Mouse (Mus musculus) heart, postnatal 14 days (tissue): Measurements from ENCODE around the gene Fibin. TPM values are rescaled to one million over a fixed set of nuclear protein-coding genes. Genes with fewer than 3 reads are reported as not detected.

Source experiments
- DNase-seq, 2 experiments: peaks; one replicate each; pipeline ENCODE4 v3.0.0; 2021 to 2022
- intact Hi-C: fragments of 180-260 bp; cut with DNase I; formaldehyde crosslinking; loops from one replicate; pipeline ENCODE4 v1.15.1; 2025
- total RNA-seq, 2 experiments: library from RNA; stranded (reverse); gene quantifications; 2 replicates each; pipeline ENCODE4 v1.2.3; 2021

Gene Fibin
- total RNA-seq, 2 experiments from 2014 or later: 7.8 to 9.4 TPM

DNA sequence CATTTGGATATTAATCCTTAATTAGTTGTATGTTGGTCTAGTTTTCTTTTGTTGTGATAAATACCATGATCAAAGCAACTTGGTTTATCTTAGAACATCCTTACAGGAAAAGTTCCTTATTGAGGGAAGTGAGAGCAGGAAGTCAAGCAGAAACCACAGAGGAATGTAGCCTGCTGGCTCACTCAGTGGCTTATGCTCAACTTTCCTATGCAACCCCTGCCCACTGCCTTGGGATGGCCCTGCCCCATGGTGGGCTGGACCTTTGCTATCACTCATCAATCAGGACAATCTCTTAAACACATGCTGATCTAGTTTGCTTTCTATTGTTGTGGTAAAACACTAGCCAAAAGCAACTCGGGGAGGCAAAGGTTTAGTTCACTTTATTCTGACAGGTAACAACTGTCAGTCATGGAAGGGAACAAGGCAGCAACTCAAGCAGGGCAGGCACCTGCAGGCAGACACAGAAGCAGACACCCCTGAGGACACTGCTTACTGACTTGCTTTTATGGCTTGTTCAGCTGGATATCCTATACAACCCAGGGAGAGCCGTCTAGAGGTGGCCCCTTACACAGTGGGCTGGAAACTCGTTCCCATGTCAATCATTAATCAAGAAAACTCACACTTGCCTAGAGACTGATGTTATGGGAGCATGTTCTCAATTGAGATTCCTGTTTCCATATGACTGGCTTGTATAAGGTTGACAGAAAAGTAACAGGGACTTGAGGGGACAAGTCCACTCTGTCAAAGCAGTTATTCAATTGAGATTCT lies 46.7 kb downstream of the Fibin start:
- intact Hi-C loops: no loop called here
- DNase-seq: no peak

DNA sequence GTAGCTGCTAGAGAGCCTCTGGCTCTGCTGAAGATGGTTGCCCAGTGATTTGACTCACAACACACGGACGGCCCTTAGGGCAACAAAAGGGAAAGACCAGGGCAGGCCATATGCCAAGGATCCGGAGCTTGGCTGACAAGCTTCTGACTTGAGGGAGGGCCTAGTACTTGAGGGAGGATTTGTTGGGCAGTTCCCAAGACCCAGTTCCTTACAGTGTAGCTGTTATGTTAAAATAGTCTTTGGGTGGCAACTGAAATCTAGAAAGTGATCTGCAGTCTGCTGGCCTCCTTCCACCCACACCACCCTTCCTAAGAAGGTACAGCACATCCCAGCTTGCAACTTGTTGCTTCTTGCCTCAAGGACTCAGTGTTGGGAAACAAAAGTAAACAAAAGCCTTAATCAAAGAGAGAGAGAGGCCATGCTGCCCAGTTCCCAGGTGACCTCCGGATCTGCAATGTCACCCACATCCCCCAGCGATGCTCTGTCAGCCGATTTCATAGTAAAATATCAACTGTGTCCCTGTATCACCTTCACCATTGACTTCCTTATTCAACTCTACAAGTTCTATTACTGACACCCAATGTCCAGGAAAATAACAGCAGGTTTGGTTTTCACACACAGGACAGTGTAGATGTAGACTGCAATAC lies 48.4 kb downstream of the Fibin start, which contains the start of gene Bbox1:
TSS of gene Bbox1 (minus strand) at position 52 of the 647 bp plus-strand sequence.
- peak; percentile 14 to 24 for DNase-seq
- intact Hi-C loops: no loop called here

DNA sequence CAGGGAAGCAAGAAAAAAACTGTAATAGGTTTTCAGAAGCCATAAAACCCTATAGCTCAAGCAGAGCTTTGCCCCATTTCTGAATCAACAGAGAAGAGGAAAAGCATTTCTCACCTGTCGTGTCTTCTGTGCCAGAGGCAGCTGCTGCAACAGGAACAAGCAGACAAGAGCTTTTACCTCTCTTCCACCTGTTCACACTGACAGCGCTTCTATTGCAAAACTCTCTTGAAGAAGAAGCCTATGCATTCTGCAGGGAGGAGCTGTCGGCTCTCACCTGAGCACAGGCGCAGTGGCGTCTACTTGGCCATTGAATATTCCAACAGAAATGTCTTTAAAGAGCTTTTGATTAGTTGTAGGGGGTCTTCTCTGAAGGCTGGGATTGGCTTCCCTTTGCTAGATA lies 48.9 kb downstream of the Fibin start:
- DNase-seq: no peak
- intact Hi-C loops: no loop called here

DNA sequence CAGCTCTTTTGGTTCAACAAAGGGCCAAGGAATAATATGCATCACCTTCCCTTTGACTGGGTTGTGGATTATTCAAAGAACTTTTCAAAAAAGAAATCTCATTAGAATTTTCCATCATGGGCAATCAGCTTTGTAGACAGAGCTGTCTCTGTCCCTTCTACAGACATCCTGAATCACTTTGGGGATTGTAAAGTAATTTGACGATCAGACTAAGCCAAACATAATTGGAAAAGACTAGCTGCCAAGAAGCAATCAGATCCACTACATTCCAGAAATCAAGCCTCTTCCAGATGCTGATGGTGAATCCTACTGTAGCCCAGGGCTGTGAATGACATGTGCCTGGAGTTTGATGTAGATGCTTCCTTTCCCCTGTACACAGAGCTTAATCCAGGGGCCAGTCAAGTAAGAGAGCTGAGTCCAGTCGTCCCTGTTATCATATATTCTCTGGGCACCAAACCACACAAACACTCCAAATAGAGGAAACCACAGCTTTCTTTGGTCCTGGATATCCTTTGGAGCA lies 49.6 kb downstream of the Fibin start:
- intact Hi-C loops: no loop called here
- DNase-seq: no peak

Other genes with a start within 250 kb of the Fibin start
- gene Bbox1, start 48.6 kb downstream of the Fibin start, total RNA-seq: under 1 TPM; 0.07 to 0.29 TPM
- not detected for gene Slc5a12, start 234.1 kb upstream of the Fibin start, total RNA-seq